In the genomic region with DNA sequence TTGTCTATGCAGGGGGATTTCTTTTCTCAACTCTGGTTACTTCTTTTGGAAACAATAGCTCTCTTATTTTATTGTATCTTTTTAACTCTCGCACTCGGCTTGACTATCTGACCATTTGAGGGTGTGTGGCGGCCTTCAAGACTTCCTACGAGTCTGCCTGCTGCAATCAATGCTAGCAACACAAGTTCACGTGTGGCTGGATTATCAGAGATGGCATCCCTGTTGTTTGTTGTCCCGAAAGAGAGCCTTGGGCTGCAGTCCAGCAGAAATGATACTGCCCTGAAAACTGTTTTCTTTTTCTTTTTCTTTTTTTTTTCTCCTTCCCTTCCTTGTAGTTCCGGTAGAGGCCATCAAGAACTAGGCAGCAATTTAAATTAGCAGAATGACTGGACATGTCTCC, we compare ENCODE assay signal across 9 mouse cellular contexts. TPM values are rescaled to one million over a fixed set of nuclear protein-coding genes. Genes with fewer than 3 reads are reported as not detected.
A peak's percentile ranks its signal among the peaks of the same experiment; 100 is the strongest.
DNase-seq lines count a peak whose midpoint lies in the region; ATAC-seq and TF ChIP-seq lines count a peak whose summit lies in the region.
"Had no signal": no experiment of that assay in that cellular context is flagged by ENCODE, and none has a peak within 500 bp of the region (broad histone marks: within the 10 kb centered on the region; RNA-seq: fewer than 3 reads in every experiment).

No protein-coding gene starts in this region.

- H3K9ac ChIP-seq in midbrain, embryonic 12.5 days (replicated peaks), result no peak overlapping the region
- no peak overlapping the region for H3K9ac ChIP-seq in heart, postnatal 0 days (replicated peaks; ENCODE audit: low read depth, low read length)
- peak overlapping the region; percentile 95 for H3K9ac ChIP-seq in stomach, embryonic 16.5 days (ENCODE audit: low read length)

- peak overlapping the region; percentile 99; the same call in 1 of the 2 replicates for H3K4me2 ChIP-seq in midbrain, embryonic 12.5 days (replicated peaks)
- peak overlapping the region; percentile 90 for H3K4me2 ChIP-seq in heart, postnatal 0 days (ENCODE audit: low read depth, low read length)
- peak overlapping the region; percentile 73 for H3K4me2 ChIP-seq in stomach, embryonic 16.5 days (ENCODE audit: low read depth, low read length)

- no peak for TF ChIP-seq EP300 in heart, postnatal 0 days (IDR thresholded peaks at IDR 0.05; ENCODE audit: low read depth)

- no peaks in the 10 kb centered on the region for H3K9me3 ChIP-seq in midbrain, embryonic 12.5 days
- no peaks in the 10 kb centered on the region for H3K9me3 ChIP-seq in midbrain, embryonic 10.5 days (replicated peaks)
- H3K9me3 ChIP-seq in heart, postnatal 0 days (replicated peaks; ENCODE audit: control insufficient read depth, low read length), result no peaks in the 10 kb centered on the region
- H3K9me3 ChIP-seq in stomach, embryonic 16.5 days (replicated peaks; ENCODE audit: control insufficient read depth, low read length), result no peaks in the 10 kb centered on the region

- no peak for TF ChIP-seq CTCF in heart, postnatal 0 days (IDR thresholded peaks at IDR 0.05; ENCODE audit: low read depth)

- peaks cover 12% of the 10 kb centered on the region; the same call in 1 of the 2 replicates for H3K27me3 ChIP-seq in midbrain, embryonic 12.5 days
- peaks cover 12% of the 10 kb centered on the region for H3K27me3 ChIP-seq in midbrain, embryonic 10.5 days (ENCODE audit: low read depth, poor library complexity, severe bottlenecking)
- no peaks in the 10 kb centered on the region for H3K27me3 ChIP-seq in heart, postnatal 0 days (ENCODE audit: control insufficient read depth, insufficient read depth, low read length)
- no peaks in the 10 kb centered on the region for H3K27me3 ChIP-seq in stomach, embryonic 16.5 days (ENCODE audit: control insufficient read depth, insufficient read depth, low read length)

- 60% methylated on average over 7 of the region's 7 CpGs for WGBS in midbrain, embryonic 12.5 days
- 75% methylated on average over 7 of the region's 7 CpGs for WGBS in midbrain, embryonic 10.5 days
- WGBS in heart, postnatal 0 days, result 50% methylated on average over 7 of the region's 7 CpGs
- WGBS in stomach, embryonic 16.5 days, result 20% methylated on average over 7 of the region's 7 CpGs

- H3K4me3 ChIP-seq in midbrain, embryonic 12.5 days, result no peak overlapping the region
- no peak overlapping the region for H3K4me3 ChIP-seq in midbrain, embryonic 10.5 days
- peak overlapping the region; percentile 69 for H3K4me3 ChIP-seq in heart, postnatal 0 days (ENCODE audit: low read depth, low read length)
- H3K4me3 ChIP-seq in stomach, embryonic 16.5 days (replicated peaks; ENCODE audit: low read length), result peak overlapping the region; percentile 80
- H3K4me3 ChIP-seq: erythroblast, embryonic 14.5 days had no signal

- no peak for DNase-seq in midbrain, embryonic 10.5 days (ENCODE audit: low spot score)
- no peak for DNase-seq in heart, postnatal 0 days (ENCODE audit: low spot score)
- DNase-seq in kidney, postnatal 4 days, result peak; percentile 30 to 46
- DNase-seq in retina, postnatal 1 day, result no peak
- DNase-seq in adipocyte (ENCODE audit: low spot score), result no peak

- ATAC-seq in midbrain, embryonic 12.5 days (ENCODE audit: low FRiP score, low read depth), result no peak
- ATAC-seq in heart, postnatal 0 days (ENCODE audit: insufficient read depth, low read depth), result no peak
- ATAC-seq in stomach, embryonic 16.5 days (ENCODE audit: insufficient read depth, low FRiP score), result no peak

- no peak overlapping the region for H3K27ac ChIP-seq in midbrain, embryonic 12.5 days (replicated peaks)
- no peak overlapping the region for H3K27ac ChIP-seq in midbrain, embryonic 10.5 days (replicated peaks)
- H3K27ac ChIP-seq in heart, postnatal 0 days (ENCODE audit: low read depth), result peak overlapping the region; percentile 43; the same call in 1 of the 2 replicates
- peak overlapping the region; percentile 96 for H3K27ac ChIP-seq in stomach, embryonic 16.5 days (ENCODE audit: low read length)

- H3K4me1 ChIP-seq in midbrain, embryonic 12.5 days, result peaks cover 4% of the 10 kb centered on the region; the same call in 1 of the 2 replicates
- peaks cover 29% of the 10 kb centered on the region for H3K4me1 ChIP-seq in midbrain, embryonic 10.5 days
- H3K4me1 ChIP-seq in heart, postnatal 0 days (ENCODE audit: control insufficient read depth, insufficient read depth), result no peaks in the 10 kb centered on the region
- H3K4me1 ChIP-seq in stomach, embryonic 16.5 days (ENCODE audit: control insufficient read depth, insufficient read depth, low read length), result 0 out of 2 replicates have a peak, but pooled peaks cover 7% of the 10 kb centered on the region

- no peaks in the 10 kb centered on the region for H3K36me3 ChIP-seq in midbrain, embryonic 12.5 days
- no peaks in the 10 kb centered on the region for H3K36me3 ChIP-seq in midbrain, embryonic 10.5 days
- H3K36me3 ChIP-seq in heart, postnatal 0 days (replicated peaks; ENCODE audit: control insufficient read depth, insufficient read depth, low read length), result no peaks in the 10 kb centered on the region
- H3K36me3 ChIP-seq in stomach, embryonic 16.5 days (ENCODE audit: control insufficient read depth, insufficient read depth, low read length), result no peaks in the 10 kb centered on the region

RNA-seq across cellular contexts. Expression of a gene that starts 2.6 kb away (rescaled TPM):
- polyA plus RNA-seq in midbrain, embryonic 12.5 days (2016; fragmentation: Nextera tagmentation; extraction: Ambion mirVana), result 5.4 and 6.0 TPM in 2 replicates
- polyA plus RNA-seq in midbrain, embryonic 10.5 days (2016; fragmentation: Nextera tagmentation; extraction: Ambion mirVana), result 1.2 and 1.7 TPM in 2 replicates
- 4.0 and 7.8 TPM in 2 replicates for total RNA-seq in heart, postnatal 0 days (2014; rRNA removed; ENCODE audit: low replicate concordance)
- polyA plus RNA-seq in heart, postnatal 0 days (2015; fragmentation: Nextera tagmentation; extraction: Ambion mirVana), result 2.5 and 2.8 TPM in 2 replicates
- polyA plus RNA-seq in stomach, embryonic 16.5 days (2015; fragmentation: Nextera tagmentation; extraction: Ambion mirVana), result 11.2 and 13.5 TPM in 2 replicates
- total RNA-seq: megakaryocyte, adult 5-6 weeks had no signal
- polyA plus RNA-seq: erythroblast, embryonic 14.5 days had no signal

RNA-seq across cellular contexts. Expression of a gene that starts 47.9 kb away (rescaled TPM):
- not detected in 2 replicates for polyA plus RNA-seq in midbrain, embryonic 12.5 days (2016; fragmentation: Nextera tagmentation; extraction: Ambion mirVana)
- polyA plus RNA-seq in midbrain, embryonic 10.5 days (2016; fragmentation: Nextera tagmentation; extraction: Ambion mirVana), result not detected in 2 replicates
- not detected in 2 replicates for total RNA-seq in heart, postnatal 0 days (2014; rRNA removed; ENCODE audit: low replicate concordance)
- not detected in 2 replicates for polyA plus RNA-seq in heart, postnatal 0 days (2015; fragmentation: Nextera tagmentation; extraction: Ambion mirVana)
- polyA plus RNA-seq in stomach, embryonic 16.5 days (2015; fragmentation: Nextera tagmentation; extraction: Ambion mirVana), result not detected in 2 replicates
- total RNA-seq: megakaryocyte, adult 5-6 weeks had no signal
- polyA plus RNA-seq: erythroblast, embryonic 14.5 days had no signal

Comparison
In these comparisons a context has a peak if more than half of its experiments do, and no peak if none do; other contexts are left out.
1. H3K27ac ChIP-seq: peak in heart, postnatal 0 days (single experiment) and stomach, embryonic 16.5 days (single experiment); none in midbrain, embryonic 12.5 days (single experiment) and midbrain, embryonic 10.5 days (single experiment).
2. H3K4me3 ChIP-seq: peak in heart, postnatal 0 days (single experiment) and stomach, embryonic 16.5 days (single experiment); none in midbrain, embryonic 12.5 days (single experiment) and midbrain, embryonic 10.5 days (single experiment).
3. DNase-seq: peak in kidney, postnatal 4 days (2 of 2); none in midbrain, embryonic 10.5 days (single experiment), heart, postnatal 0 days (single experiment), retina, postnatal 1 day (single experiment) and adipocyte (single experiment).
4. Peak in every context shown above with its lines, with median percentiles within 50 percentile points of each other: H3K4me2 ChIP-seq.